Mouse (Mus musculus): Measurements from ENCODE around the gene Shpk.

DNA sequence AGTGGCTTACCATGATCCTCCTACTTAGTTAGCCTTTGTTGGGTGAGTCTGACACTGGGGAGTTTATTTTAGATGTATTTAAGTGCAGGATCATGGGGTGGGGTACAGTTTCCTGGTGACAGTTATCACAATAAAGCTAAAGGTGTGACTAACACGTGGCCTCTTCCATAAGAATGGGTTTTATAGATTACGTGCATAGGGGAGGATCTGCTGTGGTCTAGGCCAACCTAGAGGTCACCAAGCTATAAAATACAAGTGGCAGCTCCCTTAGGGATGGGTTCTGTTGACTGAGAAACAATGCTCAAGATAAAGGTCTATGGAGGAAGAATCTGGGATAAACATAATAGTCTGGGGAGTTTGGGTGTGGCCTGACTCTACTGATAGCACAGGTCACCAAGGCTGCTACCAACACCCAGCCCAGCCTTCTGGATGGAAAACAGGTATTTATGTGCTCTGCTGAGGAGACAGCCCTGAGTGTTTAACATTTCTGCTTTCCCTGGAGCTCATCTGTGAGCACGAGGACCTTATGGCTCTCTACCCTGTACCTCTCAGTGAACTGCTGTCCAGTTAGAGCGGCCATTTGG lies 58.2 kb downstream of the Shpk start:
- TF ChIP-seq CTCF (IDR thresholded peaks at IDR 0.05; ENCODE audit: low read depth, low read length) (no peak), POLR2A (IDR thresholded peaks at IDR 0.05; ENCODE audit: borderline replicate concordance, low read depth, low read length) (no peak)
